Mouse (Mus musculus): Measurements from ENCODE around the gene 1110008P14Rik.

1110008P14Rik gene

GRCm38 (mm10) chr2:32340836-32341633, 40.7 kb downstream of the 1110008P14Rik start:
- DNase-seq = no peak

- DNase-seq = no peak
Measured at GRCm38 (mm10) chr2:32339912-32340642, 41.7 kb downstream of the 1110008P14Rik start.

GRCm38 (mm10) chr2:32335888-32336287, 45.9 kb downstream of the 1110008P14Rik start:
- no peak for DNase-seq

GRCm38 (mm10) chr2:32332159-32332558, 49.6 kb downstream of the 1110008P14Rik start:
- DNase-seq = no peak

- no peak for DNase-seq
Measured at GRCm38 (mm10) chr2:32329531-32329930, 52.2 kb downstream of the 1110008P14Rik start.

GRCm38 (mm10) chr2:32328911-32329460, 52.8 kb downstream of the 1110008P14Rik start:
- DNase-seq = no peak

GRCm38 (mm10) chr2:32327200-32327599, 54.5 kb downstream of the 1110008P14Rik start:
- DNase-seq = no peak
